24 mouse cellular contexts compared by ENCODE assay signal in genomic region chr15:95820678-95821077, GRCm38 (mm10).
"Had no signal": no experiment of that assay in that cellular context is flagged by ENCODE, and none has a peak within 500 bp of the region (broad histone marks: within the 10 kb centered on the region; RNA-seq: fewer than 3 reads in every experiment).

No protein-coding gene starts in this region.

- H3K36me3 ChIP-seq: liver, embryonic 15.5 days; lung, embryonic 15.5 days; midbrain, embryonic 15.5 days; neural tube, embryonic 15.5 days; stomach, embryonic 15.5 days had no signal

- H3K27me3 ChIP-seq: limb, embryonic 13.5 days; liver, embryonic 12.5 days; liver, embryonic 15.5 days; lung, embryonic 15.5 days; megakaryocyte, embryonic 14.5 days; midbrain, embryonic 15.5 days; neural tube, embryonic 12.5 days; neural tube, embryonic 15.5 days; stomach, embryonic 15.5 days had no signal

- H3K4me3 ChIP-seq: limb, embryonic 10.5 days; limb, embryonic 13.5 days; liver, embryonic 12.5 days; liver, embryonic 15.5 days; lung, embryonic 15.5 days; megakaryocyte, embryonic 14.5 days; midbrain, embryonic 10.5 days; midbrain, embryonic 15.5 days; neural tube, embryonic 12.5 days; neural tube, embryonic 15.5 days; stomach, embryonic 15.5 days had no signal

- H3K9ac ChIP-seq: limb, embryonic 13.5 days; liver, embryonic 12.5 days; liver, embryonic 15.5 days; lung, embryonic 15.5 days; midbrain, embryonic 15.5 days; neural tube, embryonic 12.5 days; neural tube, embryonic 15.5 days; stomach, embryonic 15.5 days had no signal

- H3K9me3 ChIP-seq: limb, embryonic 10.5 days; limb, embryonic 13.5 days; liver, embryonic 12.5 days; liver, embryonic 15.5 days; lung, embryonic 15.5 days; midbrain, embryonic 10.5 days; midbrain, embryonic 15.5 days; neural tube, embryonic 12.5 days; neural tube, embryonic 15.5 days; stomach, embryonic 15.5 days had no signal

- H3K4me1 ChIP-seq: neural tube, embryonic 12.5 days had no signal

- H3K27ac ChIP-seq: kidney, postnatal 0 days; limb, embryonic 10.5 days; limb, embryonic 13.5 days; liver, embryonic 12.5 days; liver, embryonic 15.5 days; lung, embryonic 15.5 days; midbrain, embryonic 10.5 days; midbrain, embryonic 15.5 days; neural tube, embryonic 12.5 days; neural tube, embryonic 15.5 days; stomach, embryonic 15.5 days had no signal

- DNase-seq: kidney, adult 2 months; kidney, postnatal 25 days; liver; lung, adult 18-20 months; lung, postnatal 10 days; lung, postnatal 36 days; right cerebral cortex, adult 18-20 months; right cerebral cortex, postnatal 14 days; right cerebral cortex, postnatal 4 days; thymus, adult 2 months; thymus, postnatal 14 days; thymus, postnatal 4 days had no signal
